Mouse (Mus musculus): Measurements from ENCODE around the gene Homer3. TPM values are rescaled to one million over a fixed set of nuclear protein-coding genes. Genes with fewer than 3 reads are reported as not detected.
A peak's percentile ranks its signal among the peaks of the same experiment; 100 is the strongest.

The Homer3 gene
- polyA plus RNA-seq, 1 experiment, result 192 TPM

DNA sequence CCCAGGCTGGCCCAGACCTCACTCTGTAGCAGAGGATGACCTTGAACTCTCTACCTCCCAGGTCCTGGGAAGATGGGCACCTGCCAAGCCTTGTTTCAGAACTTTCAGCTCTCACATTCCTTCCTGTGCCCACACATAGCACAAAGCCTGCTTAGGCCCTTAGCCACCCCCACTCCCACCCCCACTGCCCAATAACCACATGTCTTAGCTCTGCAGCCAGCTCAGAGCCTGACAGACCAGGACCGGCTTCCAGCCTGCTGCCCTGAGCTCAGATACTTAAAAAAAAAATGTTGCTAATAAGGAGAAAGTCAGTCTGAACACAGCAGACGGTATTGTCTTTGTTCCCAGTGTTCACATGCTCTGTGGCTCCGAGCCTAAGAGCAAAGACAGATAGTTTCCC, 1.6 kb upstream of the Homer3 start:
- H3K27me3 ChIP-seq (replicated peaks), result no peaks in the 10 kb centered on the region
- no peaks in the 10 kb centered on the region for H3K9me3 ChIP-seq
- peaks cover 32% of the 10 kb centered on the region for H3K36me3 ChIP-seq (replicated peaks; ENCODE audit: low read length)
- peak overlapping the region; percentile 51 for H3K4me3 ChIP-seq (replicated peaks)
- H3K4me1 ChIP-seq, result peaks cover 89% of the 10 kb centered on the region
- TF ChIP-seq FLI1 (IDR thresholded peaks at IDR 0.05; ENCODE audit: low read length) (no peak), GATA1 (IDR thresholded peaks at IDR 0.05; ENCODE audit: borderline replicate concordance, low read length) (no peak)

DNA sequence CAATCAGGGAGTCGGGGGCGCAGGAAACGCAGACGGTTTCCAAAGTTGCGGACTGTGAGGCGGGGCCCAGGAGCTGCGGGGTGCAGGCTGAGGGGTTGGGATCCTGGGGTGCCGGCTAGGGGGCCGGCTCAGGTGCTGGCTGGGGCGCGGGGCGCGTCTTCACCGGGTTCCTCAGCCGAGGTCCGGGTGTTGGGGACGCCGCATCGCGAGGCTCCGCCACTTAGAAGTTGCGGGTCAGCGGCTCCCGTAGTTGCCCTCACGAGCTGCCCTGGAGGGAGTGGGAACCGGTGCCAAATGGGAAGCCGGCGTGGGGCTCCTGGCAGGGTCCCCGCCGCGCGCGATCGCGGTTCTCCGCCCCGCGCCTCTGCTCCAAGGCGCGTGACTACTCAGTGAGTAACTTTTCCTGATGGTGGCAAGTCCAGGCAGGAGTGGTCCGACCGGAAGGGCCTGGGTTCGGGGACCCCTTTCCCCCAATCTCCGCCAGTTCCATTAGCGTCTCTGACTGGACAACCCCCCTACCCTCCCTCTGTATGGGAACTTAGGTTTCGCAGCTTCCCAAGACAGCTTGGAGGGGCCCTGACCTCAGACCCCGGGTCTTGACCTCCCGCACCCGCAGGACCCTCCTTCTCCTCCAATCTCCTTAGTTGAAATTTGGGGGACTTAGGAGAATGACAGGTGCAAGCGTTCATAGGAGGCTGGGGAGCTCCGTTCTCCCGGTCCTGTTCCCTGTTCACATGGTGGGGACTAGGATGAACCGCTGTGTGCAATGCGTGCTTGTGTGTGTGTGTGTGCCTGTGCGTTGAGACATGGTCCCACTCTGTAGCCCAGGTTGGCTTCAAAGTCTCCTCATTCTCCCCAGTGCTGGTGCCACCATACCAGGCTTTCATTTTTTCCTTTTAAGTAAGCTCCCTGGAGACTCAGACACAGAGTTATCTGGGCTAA, 780 bp downstream of the Homer3 start:
- Histone ChIP-seq H3K9me3 (no peaks in the 10 kb centered on the region), H3K4me3 (replicated peaks) (peak overlapping the region; percentile 92), H3K4me1 (peaks cover 68% of the 10 kb centered on the region), H3K36me3 (replicated peaks; ENCODE audit: low read length) (peaks cover 52% of the 10 kb centered on the region), H3K27me3 (replicated peaks) (no peaks in the 10 kb centered on the region)
- TF ChIP-seq FLI1 (IDR thresholded peaks at IDR 0.05; ENCODE audit: low read length) (no peak), GATA1 (IDR thresholded peaks at IDR 0.05; ENCODE audit: borderline replicate concordance, low read length) (no peak)

DNA sequence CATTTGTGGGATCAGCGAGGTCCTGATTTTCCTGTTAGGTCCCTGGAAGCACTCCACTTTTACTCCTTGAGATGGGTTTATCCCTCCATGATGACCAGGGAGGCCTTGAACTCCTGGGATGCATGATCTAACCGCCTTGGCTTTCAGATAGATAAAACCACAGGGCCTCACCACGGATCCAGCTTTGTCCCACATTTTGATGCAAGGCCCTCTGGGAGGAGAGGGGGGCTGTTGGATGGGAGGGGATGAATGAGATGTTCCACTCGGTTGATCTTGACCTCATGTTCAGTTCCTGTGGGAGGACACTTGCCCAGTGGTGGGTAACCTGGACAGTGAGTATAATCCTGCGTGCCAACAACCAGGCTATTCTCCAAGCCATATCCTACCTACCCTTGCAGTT, 1.8 kb downstream of the Homer3 start:
- Histone ChIP-seq H3K4me1 (peaks cover 60% of the 10 kb centered on the region), H3K36me3 (replicated peaks; ENCODE audit: low read length) (peaks cover 62% of the 10 kb centered on the region), H3K27me3 (replicated peaks) (no peaks in the 10 kb centered on the region), H3K9me3 (no peaks in the 10 kb centered on the region), H3K4me3 (replicated peaks) (peak overlapping the region; percentile 86)
- no peak for TF ChIP-seq GATA1 (IDR thresholded peaks at IDR 0.05; ENCODE audit: borderline replicate concordance, low read length)
- no peak for TF ChIP-seq FLI1 (IDR thresholded peaks at IDR 0.05; ENCODE audit: low read length)

- TF ChIP-seq GATA1 (IDR thresholded peaks at IDR 0.05; ENCODE audit: borderline replicate concordance, low read length) (no peak), FLI1 (IDR thresholded peaks at IDR 0.05; ENCODE audit: low read length) (no peak)
- H3K36me3 ChIP-seq (replicated peaks; ENCODE audit: low read length), result peaks cover 70% of the 10 kb centered on the region
- H3K4me1 ChIP-seq, result peaks cover 54% of the 10 kb centered on the region
- H3K9me3 ChIP-seq, result no peaks in the 10 kb centered on the region
- H3K27me3 ChIP-seq (replicated peaks), result no peaks in the 10 kb centered on the region
- peak overlapping the region; percentile 14 for H3K4me3 ChIP-seq (replicated peaks)
Measured at GRCm38 (mm10) chr8:70285304-70285703, 2.7 kb downstream of the Homer3 start.

GRCm38 (mm10) chr8:70286737-70287136, 4.1 kb downstream of the Homer3 start:
- Histone ChIP-seq H3K4me3 (replicated peaks) (no peak overlapping the region), H3K27me3 (replicated peaks) (no peaks in the 10 kb centered on the region), H3K4me1 (peaks cover 40% of the 10 kb centered on the region), H3K9me3 (no peaks in the 10 kb centered on the region), H3K36me3 (replicated peaks; ENCODE audit: low read length) (peaks cover 74% of the 10 kb centered on the region)
- TF ChIP-seq FLI1 (IDR thresholded peaks at IDR 0.05; ENCODE audit: low read length), result no peak
- TF ChIP-seq GATA1 (IDR thresholded peaks at IDR 0.05; ENCODE audit: borderline replicate concordance, low read length), result no peak

GRCm38 (mm10) chr8:70293988-70294405, 11.4 kb downstream of the Homer3 start:
- Histone ChIP-seq H3K4me1 (peaks cover 22% of the 10 kb centered on the region; the same call in 1 of the 2 replicates), H3K27me3 (replicated peaks) (no peaks in the 10 kb centered on the region), H3K36me3 (replicated peaks; ENCODE audit: low read length) (peaks cover 96% of the 10 kb centered on the region), H3K4me3 (replicated peaks) (no peak overlapping the region), H3K9me3 (no peaks in the 10 kb centered on the region)
- TF ChIP-seq FLI1 (IDR thresholded peaks at IDR 0.05; ENCODE audit: low read length), result no peak
- no peak for TF ChIP-seq GATA1 (IDR thresholded peaks at IDR 0.05; ENCODE audit: borderline replicate concordance, low read length)

GRCm38 (mm10) chr8:70300881-70301280, 18.3 kb downstream of the Homer3 start:
- TF ChIP-seq GATA1 (IDR thresholded peaks at IDR 0.05; ENCODE audit: borderline replicate concordance, low read length), result no peak
- no peak for TF ChIP-seq FLI1 (IDR thresholded peaks at IDR 0.05; ENCODE audit: low read length)
- Histone ChIP-seq H3K4me3 (replicated peaks) (peak overlapping the region; percentile 79), H3K9me3 (no peaks in the 10 kb centered on the region), H3K36me3 (replicated peaks; ENCODE audit: low read length) (peaks cover 70% of the 10 kb centered on the region), H3K27me3 (replicated peaks) (no peaks in the 10 kb centered on the region), H3K4me1 (peaks cover 52% of the 10 kb centered on the region)

DNA sequence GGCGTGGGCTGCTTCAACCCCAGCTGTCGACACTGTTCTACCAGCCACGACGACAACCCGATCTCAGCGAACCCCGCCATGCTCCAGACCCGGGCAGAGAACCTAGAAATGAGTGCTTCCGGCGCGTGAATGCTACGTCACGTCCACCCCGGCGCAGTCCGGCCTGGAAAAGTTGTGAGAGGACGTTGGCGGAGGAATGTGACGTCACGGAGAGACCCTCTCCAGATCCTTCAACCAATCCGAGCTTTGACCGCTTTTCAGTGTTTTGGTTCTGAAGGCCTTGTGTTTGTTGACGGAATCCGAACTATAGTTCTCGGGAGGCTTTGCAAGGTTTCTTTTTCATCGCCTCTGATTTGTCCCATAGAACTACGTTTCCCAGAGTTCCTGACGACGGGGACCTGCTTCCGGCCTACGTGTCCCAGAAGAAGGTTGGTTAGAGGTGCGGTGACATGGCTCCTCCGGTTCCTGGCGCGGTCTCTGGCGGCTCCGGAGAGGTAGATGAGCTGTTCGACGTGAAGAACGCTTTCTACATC, 19.8 kb downstream of the Homer3 start, which contains the start of the genes Ddx49 and Cope:
Ddx49 (minus strand) TSS at position 132 of the 533 bp plus-strand sequence.
Cope (plus strand) TSS at position 161 of the 533 bp plus-strand sequence.
- Histone ChIP-seq H3K36me3 (replicated peaks; ENCODE audit: low read length) (peaks cover 70% of the 10 kb centered on the region), H3K27me3 (replicated peaks) (no peaks in the 10 kb centered on the region)
- TF ChIP-seq GATA1 (IDR thresholded peaks at IDR 0.05; ENCODE audit: borderline replicate concordance, low read length), result no peak
- no peak; the same call in 1 of the 2 replicates for TF ChIP-seq FLI1 (IDR thresholded peaks at IDR 0.05; ENCODE audit: low read length)

GRCm38 (mm10) chr8:70302901-70303300, 20.3 kb downstream of the Homer3 start:
- no peak for TF ChIP-seq GATA1 (IDR thresholded peaks at IDR 0.05; ENCODE audit: borderline replicate concordance, low read length)
- TF ChIP-seq FLI1 (IDR thresholded peaks at IDR 0.05; ENCODE audit: low read length), result no peak
- Histone ChIP-seq H3K4me1 (peaks cover 57% of the 10 kb centered on the region), H3K4me3 (replicated peaks) (peak overlapping the region; percentile 99), H3K36me3 (replicated peaks; ENCODE audit: low read length) (peaks cover 70% of the 10 kb centered on the region), H3K27me3 (replicated peaks) (no peaks in the 10 kb centered on the region), H3K9me3 (no peaks in the 10 kb centered on the region)

More for the DNA sequence above, 19.8 kb downstream of the Homer3 start, which contains the start of the genes Ddx49 and Cope:
- H3K4me1 ChIP-seq, result peaks cover 52% of the 10 kb centered on the region
- H3K4me3 ChIP-seq (replicated peaks), result peak within 1 kb of the TSS; percentile 99
- no peaks in the 10 kb centered on the region for H3K9me3 ChIP-seq

GRCm38 (mm10) chr8:70309311-70309710, 26.7 kb downstream of the Homer3 start:
- peaks cover 95% of the 10 kb centered on the region for H3K36me3 ChIP-seq (replicated peaks; ENCODE audit: low read length)
- H3K9me3 ChIP-seq, result no peaks in the 10 kb centered on the region
- H3K27me3 ChIP-seq (replicated peaks), result no peaks in the 10 kb centered on the region
- no peak for TF ChIP-seq GATA1 (IDR thresholded peaks at IDR 0.05; ENCODE audit: borderline replicate concordance, low read length)
- no peak for TF ChIP-seq FLI1 (IDR thresholded peaks at IDR 0.05; ENCODE audit: low read length)
- H3K4me1 ChIP-seq, result peaks cover 35% of the 10 kb centered on the region
- H3K4me3 ChIP-seq (replicated peaks), result no peak overlapping the region
